Mouse (Mus musculus) urinary bladder, adult 2 months (tissue): ENCODE data around the gene Gm20388. TPM values are rescaled to one million over a fixed set of nuclear protein-coding genes. Genes with fewer than 3 reads are reported as not detected.
A peak's percentile ranks its signal among the peaks of the same experiment; 100 is the strongest.

Experiments
- DNase-seq: peaks from one replicate; pipeline ENCODE4 v3.0.0; 2022; ENCODE audit warnings: low spot score
- polyA plus RNA-seq: library from polyadenylated mRNA; depleted of rRNA; stranded (reverse); fragments of >200 nt; gene quantifications from 2 replicates; pipeline ENCODE4 v1.2.3, GENCODE M21; 2012; rRNA removed

The Gm20388 gene
- polyA plus RNA-seq, result 47.8 and 50.2 TPM in 2 replicates

DNA sequence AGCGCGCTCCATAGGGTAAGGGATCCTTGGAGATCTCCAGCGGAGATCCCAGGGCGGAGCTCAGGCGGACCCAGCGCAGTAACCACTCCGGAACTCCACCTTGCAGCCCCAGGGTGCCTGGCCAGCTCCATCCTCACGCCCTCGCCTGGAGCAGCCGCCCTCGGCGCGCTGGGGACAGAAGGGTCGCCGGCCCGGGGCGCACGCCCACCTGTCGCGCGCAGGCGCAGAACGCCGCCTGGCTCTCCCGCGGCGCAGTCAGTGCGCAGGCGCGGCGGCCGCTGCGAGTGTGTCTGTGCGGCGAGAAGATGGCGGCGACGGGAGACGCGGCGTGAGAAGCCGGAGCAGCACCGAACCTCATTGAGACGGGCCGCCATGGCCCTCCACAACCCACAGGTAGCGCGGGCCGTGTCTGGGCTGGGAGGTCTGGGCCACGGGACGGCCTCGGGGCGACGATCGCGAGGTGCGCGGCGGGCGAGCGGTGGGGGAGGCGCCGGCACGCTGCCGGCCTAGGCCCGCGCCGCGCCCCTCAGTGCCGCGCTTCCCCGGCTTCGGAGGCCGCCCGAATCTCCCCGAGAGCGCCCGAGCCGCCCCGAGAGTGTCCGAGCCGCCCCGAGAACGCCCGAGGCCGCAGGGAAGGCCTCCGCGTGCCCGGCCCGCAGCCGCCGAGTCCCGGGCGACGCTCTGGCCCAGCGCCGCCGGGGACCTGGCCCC is at the start of gene Gm20388:
TSS of gene Gm20388 (plus strand) at position 295 of the 711 bp plus-strand sequence.
- DNase-seq, result peak; percentile 92

GRCm38 (mm10) chr8:119861706-119862389 is 48.8 kb upstream of the Gm20388 start, which contains the start of gene Klhl36:
TSS of gene Klhl36 (plus strand) at chr8:119862266.
- peak; percentile 89 for DNase-seq

GRCm38 (mm10) chr8:119862390-119862734 is 48.3 kb upstream of the Gm20388 start:
- DNase-seq, result no peak

DNA sequence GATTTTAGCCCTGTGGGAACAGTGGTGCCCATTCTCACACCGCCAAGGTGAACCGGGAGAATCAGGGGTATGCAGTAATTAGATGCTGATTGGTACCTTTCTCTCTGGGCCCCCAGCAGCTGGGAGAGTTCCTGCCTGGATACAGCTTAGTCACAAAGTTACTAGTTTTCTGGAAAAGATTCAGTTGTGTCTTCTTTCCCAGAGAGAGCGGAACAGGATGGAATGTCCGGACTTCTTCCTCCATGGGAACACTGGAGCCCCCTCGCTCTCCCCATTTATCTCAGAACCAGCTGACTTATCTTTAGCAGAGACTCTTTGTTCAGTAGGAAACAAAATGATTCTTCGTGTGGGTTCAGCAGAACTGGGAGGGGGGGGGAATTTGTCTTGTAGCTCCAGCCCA is 47.9 kb upstream of the Gm20388 start:
- DNase-seq, result no peak

DNA sequence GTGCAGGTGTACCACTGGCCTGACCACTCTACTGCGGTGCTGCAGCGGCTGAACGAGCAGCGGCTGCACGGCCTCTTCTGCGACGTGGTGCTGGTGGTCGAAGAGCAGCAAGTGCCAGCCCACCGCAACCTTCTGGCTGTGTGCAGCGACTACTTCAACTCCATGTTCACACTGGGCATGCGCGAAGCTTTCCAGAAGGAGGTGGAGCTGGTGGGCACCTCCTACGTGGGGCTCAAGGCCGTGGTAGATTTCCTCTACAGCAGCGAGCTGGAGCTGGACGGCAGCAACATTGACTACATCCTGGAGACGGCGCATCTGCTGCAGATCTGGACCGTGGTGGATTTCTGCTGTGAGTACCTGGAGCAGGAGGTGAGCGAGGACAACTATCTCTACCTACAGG is 41.0 kb upstream of the Gm20388 start:
- no peak for DNase-seq

- no peak for DNase-seq
Observed at GRCm38 (mm10) chr8:119873181-119873580, 37.5 kb upstream of the Gm20388 start.

- no peak for DNase-seq
Observed at GRCm38 (mm10) chr8:119881301-119881700, 29.3 kb upstream of the Gm20388 start.

GRCm38 (mm10) chr8:119881917-119882316 is 28.7 kb upstream of the Gm20388 start:
- DNase-seq, result no peak

GRCm38 (mm10) chr8:119883281-119883680 is 27.4 kb upstream of the Gm20388 start:
- DNase-seq, result no peak

GRCm38 (mm10) chr8:119885612-119886011 is 25.0 kb upstream of the Gm20388 start:
- no peak for DNase-seq

- no peak for DNase-seq
Observed at GRCm38 (mm10) chr8:119887130-119887529, 23.5 kb upstream of the Gm20388 start.

DNA sequence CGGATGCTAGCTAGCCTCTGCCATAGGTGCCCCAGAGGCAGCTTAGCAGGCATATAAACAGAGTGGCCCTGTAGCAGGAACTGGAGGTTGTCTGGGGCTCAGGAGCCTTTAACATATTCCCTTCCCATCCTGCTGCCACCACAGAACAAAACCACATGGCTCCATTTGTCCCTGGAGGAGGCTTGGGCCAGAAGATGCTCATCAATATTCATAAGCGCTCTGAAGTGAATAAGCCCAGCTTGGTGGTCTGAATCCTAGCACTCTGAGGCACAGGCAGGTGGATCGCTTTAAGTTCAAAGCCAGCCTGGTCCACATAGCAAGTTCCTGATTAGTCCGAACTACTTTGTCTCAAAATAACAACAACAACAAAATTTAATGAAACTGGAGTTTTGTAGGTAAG is 22.6 kb upstream of the Gm20388 start:
- DNase-seq, result no peak

DNA sequence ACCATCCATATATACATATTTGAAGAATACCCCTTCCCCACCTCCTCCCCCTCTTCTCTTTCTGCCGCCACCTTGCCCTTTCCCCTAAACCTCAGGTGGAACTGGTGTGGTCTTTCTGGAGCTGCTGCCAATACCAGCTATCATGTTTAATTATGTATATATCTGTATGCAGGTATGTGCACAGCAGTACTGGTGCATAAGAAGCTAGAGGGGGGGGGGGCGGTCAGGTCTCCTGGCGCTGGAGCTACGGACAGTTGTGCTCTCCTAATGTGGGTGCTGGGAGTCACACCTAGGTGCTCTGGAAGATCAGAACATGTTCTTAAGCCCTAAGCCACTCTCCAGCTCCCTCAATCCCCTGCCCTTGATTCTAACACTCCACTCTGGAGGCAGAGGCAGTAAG is 13.6 kb upstream of the Gm20388 start:
- DNase-seq, result no peak

- DNase-seq, result no peak
Observed at GRCm38 (mm10) chr8:119897933-119898332, 12.7 kb upstream of the Gm20388 start.

DNA sequence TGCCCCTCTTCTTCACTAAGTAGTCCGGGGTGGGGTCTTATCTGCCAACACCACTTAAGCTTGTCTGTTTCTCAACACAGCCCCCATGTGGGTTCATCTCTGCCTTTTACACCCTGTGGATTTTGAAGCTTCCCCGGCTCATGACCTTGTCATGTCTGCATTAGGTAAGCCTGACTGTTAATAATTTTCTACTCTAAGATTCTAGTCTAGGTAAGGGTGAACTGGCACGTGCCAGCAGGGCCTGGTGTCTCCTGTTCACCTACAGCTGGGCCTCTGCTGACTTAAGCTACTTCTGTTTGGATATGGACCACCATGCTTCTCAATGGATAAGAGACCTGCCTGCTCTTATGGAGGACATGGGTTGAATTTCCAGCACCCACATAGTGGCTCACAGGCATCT is 9.3 kb upstream of the Gm20388 start:
- DNase-seq, result no peak

GRCm38 (mm10) chr8:119901952-119902351 is 8.7 kb upstream of the Gm20388 start:
- DNase-seq, result no peak

- DNase-seq, result no peak
Observed at GRCm38 (mm10) chr8:119904323-119904911, 6.2 kb upstream of the Gm20388 start.

DNA sequence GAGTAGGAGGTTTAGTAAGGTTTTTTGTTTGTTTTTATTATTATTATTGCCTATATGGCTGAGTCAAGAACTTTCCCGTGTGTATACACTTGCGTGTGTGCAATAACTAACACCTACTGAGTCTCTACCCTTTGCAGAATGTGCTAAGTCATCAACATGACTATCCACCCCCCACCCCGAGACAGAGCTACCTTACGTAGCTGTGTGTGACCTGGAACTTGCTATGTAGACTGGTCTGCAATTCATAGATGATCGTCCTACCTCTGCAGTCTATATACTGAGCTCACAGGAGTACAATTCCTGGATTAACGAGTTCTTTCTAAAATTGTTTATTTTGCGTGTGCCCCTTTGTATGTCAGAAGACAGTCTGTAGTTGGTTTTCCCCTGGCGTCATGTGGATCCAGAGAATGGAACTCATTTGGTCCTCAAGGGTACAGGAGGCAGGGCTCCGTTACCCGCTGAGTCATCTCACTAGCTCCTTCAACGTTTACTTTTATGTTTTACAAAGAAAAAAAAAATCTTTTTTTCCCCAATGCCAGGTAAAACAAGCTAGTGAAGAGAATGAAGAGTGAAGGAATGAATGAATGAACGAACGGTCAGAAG is 596 bp upstream of the Gm20388 start, which contains the start of gene Usp10:
TSS of gene Usp10 (plus strand) at position 417 of the 603 bp plus-strand sequence.
- no peak for DNase-seq

DNA sequence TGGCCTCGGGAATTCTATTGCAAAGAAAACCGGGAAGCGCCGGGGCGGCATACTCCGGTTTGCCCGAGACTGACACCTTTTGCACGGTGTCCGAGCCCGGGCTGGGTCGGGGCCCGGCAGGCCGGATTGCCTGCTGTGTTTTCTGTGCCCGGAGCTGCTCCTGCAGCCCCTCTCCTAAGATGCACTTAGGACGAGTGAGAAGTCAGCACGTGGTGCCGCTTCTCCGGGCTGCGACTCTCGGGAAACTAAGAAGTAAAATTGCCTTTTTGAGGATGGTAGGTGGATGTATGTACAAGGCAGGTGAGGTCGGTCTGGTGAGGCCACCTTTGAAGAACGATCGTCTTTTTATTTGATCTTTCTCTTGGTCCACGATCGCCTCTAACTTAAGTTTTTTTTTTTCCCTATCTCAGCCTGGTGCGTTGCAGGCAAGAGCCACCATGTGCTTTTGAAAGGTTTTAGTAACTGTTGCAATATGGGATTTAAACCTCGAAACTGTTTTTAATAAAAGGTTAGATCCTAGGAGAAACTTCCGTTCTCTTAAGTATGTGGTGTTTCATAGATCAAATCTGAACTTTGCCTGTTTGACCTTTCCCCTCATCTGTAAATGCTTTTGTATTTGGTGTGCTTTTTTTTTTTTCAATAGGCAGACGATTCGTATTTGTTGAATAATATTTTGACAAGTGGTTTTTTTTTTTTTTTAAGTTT is 769 bp downstream of the Gm20388 start:
- no peak for DNase-seq

DNA sequence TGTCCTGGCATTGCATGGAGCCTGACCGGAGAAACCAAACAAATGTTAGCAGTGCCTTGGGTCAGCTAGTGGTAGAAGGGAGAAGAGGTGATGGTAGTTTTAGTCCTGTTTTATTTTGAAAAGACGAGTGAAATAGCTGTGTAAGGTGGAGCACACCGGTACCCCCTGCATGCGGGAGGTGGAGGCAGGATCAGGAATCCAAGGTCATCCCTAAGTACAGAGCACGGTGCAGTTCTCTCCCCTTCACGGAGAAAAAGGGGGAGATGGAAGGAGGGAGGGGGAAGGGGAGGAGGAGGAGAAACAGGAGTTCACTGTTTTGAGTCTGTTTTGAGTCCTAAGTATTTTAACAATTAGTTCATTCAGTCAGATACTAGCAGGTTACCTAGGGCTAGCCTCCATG is 2.0 kb downstream of the Gm20388 start:
- no peak for DNase-seq

- DNase-seq, result no peak
Observed at GRCm38 (mm10) chr8:119913181-119913580, 2.5 kb downstream of the Gm20388 start.

GRCm38 (mm10) chr8:119914161-119914560 is 3.5 kb downstream of the Gm20388 start:
- no peak for DNase-seq
